Mouse (Mus musculus) kidney, postnatal 25 days (tissue): Measurements from ENCODE around the gene Pnpla3.

Experiments used
- DNase-seq, 2 experiments: peaks; one replicate each; pipeline ENCODE4 v3.0.0; 2021; ENCODE audit warnings: mixed read lengths in 2 of 2

Gene Pnpla3

DNA sequence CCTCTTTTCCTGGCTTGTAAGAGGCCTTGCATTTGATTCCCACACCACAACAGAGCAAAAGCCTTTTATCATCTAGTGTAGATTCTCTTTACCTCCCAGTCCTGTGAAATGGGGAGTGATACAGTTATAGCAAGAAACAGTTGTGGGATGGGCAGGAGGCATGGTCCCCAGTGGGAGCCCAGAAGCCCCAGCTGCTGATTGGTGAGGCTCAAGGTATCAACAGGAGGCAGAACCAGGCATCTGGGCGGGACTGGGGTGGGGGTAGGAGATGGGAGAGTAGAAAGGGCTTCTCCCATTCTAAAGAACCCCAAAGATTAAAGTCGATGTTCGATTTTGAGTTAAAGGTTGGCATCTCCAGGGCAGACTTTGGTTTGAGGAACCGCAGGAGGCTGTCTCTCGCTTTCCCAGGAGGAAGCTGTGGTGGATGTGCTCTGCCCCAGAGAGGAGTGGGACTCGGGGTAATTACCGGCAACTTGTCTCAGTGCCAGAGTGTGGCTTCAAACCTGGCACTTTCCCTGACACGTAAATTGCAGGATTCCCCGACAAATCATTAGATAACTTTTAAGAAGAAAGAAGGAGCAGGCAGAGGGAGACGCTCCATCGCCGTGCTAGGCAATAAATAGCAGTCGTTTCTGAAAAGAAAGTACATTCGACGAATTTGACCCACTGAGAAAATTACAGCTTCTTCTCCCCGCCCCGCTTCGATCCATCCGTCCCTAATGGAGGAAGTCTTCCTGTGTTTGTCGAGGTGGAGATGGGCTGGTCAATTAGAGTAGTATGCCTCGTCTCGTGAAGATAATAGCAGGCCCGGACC is 50.5 kb downstream of the Pnpla3 start:
- DNase-seq: no peak

DNA sequence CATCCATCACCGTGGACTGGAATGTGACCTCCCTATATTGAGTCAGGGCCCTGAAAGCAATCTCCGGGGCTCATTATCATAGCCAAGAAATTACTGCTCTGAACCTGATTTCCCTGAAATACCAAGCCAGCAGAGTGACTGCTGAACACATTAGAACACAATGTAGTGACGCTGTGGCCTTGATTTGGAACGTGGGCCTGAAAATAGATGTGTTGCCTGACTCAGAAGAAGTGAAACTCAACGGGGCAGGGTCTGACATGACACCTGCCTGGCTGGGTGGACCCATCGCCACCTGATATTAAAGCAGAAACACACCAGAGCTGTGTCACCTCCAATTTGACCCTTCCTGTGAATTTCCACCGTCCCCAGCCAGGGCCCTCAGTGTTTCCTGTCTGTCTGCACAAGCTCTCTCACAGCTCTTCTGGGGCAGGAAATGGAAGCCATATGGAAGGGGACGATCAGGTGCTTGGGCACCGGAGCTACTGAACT is 51.2 kb downstream of the Pnpla3 start:
- peak in 1 of 2 experiments; percentile 8 for DNase-seq

DNA sequence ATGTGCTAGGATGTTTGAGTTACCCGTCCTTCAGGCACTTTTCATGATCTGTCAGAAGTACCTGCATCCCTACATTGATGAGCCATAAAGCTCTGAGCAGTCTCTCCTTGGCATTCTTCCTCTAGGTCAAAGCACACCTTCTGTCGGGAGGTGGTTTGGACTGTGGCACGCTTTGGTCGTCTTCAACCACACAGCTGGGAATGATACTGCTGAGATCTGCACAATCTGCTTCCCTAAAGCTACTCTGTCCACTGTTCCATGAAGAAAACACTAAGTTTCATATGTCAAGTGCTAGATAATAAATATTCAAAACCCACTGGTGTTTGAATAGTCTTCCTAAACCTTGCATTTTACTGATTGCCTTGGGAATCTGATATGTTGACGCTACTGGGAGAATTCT is 53.9 kb downstream of the Pnpla3 start:
- peak in 1 of 2 experiments; percentile 58 for DNase-seq

- DNase-seq: peak; percentile 46 to 51
Observed at GRCm38 (mm10) chr15:84223423-84223822, 55.8 kb downstream of the Pnpla3 start.

DNA sequence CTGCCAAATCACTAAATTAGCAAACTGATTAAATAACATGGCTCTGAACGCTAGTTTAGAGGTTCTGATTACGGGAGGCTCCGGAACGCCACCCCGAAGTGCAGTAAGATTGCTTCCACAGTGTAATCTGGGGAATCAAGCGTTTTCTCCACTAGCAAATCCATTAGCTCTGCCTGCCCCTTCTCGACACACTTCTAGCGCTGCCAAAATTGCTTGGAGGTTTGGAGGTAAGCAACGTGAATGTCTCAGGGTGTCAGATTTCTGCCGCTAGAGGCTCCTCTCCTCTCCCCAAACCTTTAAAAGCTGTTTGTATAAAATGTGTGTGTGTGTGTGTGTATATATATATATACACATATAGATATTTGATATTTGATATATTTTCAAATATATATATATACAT is 57.1 kb downstream of the Pnpla3 start:
- no peak for DNase-seq

GRCm38 (mm10) chr15:84226918-84227317 is 59.3 kb downstream of the Pnpla3 start:
- no peak for DNase-seq

DNA sequence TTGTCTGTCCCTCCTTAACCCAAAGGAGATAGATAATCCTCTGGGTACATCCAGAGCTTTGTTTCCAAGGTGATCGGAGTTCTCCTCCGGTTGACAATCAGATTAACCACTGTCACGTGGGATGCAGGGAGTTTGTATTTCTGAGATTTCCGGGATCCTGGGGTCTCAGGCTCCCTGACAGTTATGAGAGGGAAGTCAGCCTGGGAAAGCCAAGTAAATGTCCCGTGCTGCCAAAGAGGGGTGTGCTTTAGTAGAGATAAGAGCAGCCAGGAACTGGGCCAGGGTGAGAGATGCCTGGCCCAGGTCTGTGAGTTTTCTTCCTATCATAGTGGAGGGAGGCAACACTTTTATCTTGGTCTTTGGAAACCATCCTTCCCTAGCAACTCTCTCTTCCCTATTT is 63.0 kb downstream of the Pnpla3 start:
- DNase-seq: no peak

- peak; percentile 41 to 63 for DNase-seq
Observed at GRCm38 (mm10) chr15:84231113-84231712, 63.6 kb downstream of the Pnpla3 start.

GRCm38 (mm10) chr15:84231721-84232561 is 64.3 kb downstream of the Pnpla3 start, which contains the start of gene Parvb:
TSS of gene Parvb (plus strand) at chr15:84232043.
- DNase-seq: peak; percentile 55 to 84

- no peak for DNase-seq
Observed at GRCm38 (mm10) chr15:84232609-84233008, 65.0 kb downstream of the Pnpla3 start.

- no peak for DNase-seq
Observed at GRCm38 (mm10) chr15:84234794-84235581, 67.4 kb downstream of the Pnpla3 start.

- peak; percentile 61 to 87 for DNase-seq
Observed at GRCm38 (mm10) chr15:84235646-84236045, 68.0 kb downstream of the Pnpla3 start.
